Mouse (Mus musculus) retina, adult 2 months (tissue): ENCODE measurements at regions not wholly inside any gene's neighbourhood (a gene's known extent, or its start where the extent isn't known, plus 50 kb on each side); places are given as distances from the start of the nearest gene placed in this dataset.

Source experiments
- DNase-seq: peaks from one replicate; pipeline ENCODE4 v3.0.0-alpha.2; 2012; ENCODE audit warnings: low read depth, low spot score

DNA sequence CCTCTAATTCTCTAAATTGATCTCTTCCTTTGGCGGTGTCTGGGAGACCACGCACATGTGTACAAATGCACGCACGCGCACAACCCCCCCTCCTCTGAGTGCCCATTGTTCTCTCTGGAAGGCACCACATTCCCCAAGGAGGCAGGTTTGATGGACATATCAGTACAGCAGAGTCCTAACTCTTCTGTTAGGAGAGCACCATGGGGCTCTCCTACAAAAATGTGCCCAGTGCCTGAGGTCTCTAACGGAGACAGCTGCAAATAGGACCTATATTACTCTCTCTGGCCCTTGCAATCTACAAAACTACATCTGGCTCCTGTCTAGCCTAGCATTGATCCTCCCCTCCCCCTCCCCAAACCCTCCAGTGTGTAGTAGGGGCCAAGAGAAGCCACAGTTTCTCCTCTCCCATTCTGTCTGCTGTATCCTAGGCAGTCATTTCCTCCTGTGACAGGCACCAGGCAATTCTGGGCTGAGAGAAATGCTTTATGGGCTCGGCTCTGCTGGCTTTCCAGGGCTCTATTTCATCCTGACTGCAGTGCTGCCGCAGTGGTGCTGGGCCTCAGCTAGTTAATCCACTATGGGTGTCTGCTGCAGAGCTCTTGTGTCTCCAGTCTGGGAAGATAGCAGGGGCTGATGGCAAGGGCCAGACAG is 340.6 kb downstream of the Rps24 start:
- no peak for DNase-seq

DNA sequence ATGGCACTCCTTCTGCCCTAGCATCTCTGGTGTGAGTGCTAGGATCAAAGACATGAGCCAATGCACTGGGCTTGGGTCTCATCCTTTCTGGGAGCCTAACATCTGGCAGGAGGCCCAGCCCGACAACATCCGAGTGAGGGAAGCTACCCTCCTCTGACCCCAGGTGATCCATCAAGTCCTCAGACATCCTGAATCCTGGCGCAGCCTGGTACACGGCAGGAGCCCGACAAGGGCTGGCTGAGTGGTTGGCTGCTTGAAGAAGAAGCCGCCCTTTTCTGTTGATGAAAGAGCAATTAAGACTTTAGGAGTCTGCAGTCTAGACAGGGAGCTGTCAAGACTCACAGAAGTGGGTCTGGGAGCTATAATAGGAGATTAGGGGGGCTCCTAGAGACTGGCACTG is 342.1 kb downstream of the Rps24 start:
- DNase-seq = no peak

DNA sequence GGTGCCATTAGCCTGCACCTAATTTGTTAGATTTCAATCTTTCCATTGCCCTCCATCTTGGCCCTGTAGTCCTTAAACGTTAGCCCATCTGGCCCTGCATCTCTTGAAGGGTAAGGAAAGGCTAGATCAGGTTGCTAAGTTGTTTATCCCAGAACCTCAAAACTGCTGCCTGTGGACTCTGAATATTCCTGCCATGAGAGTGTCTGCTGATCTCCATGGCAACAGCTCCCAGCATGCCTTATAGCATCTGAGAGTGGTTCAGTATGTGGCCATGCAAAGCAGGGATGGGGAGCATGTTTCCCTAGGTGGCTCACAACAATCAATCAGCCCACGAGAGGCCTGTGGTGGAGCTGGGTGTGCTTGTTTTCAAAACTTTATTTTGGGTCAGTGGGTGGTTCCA is 346.3 kb downstream of the Rps24 start:
- no peak for DNase-seq

DNA sequence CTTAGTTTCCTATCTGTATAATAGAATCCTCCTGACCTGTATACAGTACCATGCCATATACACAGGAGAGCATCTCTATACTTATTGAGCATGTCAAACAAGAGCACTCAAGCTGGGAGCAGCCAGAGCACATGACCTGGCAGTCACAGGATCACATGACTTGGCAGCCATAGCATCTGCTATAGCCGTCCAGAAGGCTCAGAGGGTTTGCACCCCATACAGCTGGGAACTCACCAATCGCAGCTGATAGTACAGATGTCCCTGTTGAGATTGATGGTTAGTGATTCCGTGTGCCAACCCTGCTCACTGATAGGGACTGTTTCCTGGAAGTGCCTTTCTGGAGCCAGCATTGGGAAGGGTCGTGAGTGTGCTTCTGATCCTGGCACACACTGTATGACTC is 351.3 kb downstream of the Rps24 start:
- no peak for DNase-seq

DNA sequence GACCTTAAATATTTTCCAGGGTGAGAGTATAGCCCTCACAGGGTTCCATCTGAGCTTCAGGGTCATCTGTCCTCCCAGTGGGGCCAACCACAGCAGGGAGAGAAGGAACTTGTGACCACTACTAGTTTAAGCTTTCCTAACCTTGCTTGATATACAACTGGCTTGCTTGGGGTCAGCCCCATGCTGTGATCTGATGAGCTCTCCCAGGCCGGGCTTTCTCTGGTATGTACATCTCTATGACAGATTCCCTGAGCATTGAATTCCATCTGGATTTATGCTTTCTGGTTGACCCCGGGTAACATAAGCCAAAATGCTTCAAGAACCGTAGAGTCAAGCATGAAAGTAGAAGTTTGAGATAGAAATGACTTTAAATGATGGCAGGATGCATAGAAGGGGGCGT is 352.1 kb downstream of the Rps24 start:
- DNase-seq = no peak

DNA sequence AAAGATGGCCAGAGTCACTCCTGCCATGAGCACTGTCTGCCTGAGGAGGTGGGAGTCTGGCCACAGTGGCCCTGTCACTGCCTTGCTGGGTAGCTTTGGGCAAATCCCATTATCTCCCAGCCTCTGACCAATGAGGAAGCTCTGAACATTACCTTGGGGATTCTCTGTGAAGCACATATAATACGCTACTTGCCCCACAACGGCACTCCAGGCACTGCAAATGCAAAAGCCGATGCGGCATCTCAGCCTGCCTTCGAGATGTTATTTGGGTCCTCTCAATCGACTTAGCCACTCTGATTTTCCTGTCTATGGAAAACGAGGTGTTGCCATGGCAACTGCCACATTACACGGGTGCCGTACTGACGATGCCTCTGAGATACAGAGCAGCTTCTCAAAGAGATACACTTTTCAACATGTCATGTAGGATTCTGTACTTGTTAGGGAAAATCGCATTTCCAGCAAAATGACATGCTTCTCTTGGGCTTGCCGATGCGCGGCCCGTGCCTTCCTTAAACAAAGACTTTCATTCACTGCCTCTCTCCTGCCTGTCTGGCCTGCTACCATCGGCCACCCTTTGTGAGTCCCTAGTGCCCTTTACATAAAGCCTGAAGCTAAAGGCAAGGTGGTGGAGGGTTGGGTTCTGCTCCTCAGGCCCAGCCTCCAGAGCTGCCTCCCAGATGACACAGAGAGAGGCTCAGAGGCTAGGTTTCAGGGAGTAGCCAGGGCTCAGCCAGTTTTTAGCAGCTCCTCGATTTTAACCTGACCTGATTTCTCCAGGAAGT is 355.0 kb downstream of the Rps24 start:
- DNase-seq = peak; percentile 23

DNA sequence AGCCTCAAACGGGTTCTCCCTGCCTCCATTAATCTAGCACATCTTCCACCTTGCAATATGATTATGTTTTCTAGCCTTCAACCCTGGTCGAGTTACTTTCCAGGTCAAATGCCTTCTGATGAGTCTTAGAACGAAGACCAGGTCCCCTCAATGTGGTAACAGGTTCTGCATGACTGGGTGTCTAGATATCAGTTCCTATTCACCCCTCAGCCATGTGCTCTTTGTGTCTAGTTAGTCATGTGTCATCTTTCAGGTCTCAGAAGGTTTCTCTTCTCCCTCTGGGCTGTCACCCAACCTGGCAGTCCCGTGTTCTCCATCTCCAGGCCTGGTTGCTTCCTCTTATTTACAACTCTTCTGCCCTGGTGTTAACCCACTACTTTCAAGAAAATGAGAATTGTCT is 356.7 kb downstream of the Rps24 start:
- no peak for DNase-seq

DNA sequence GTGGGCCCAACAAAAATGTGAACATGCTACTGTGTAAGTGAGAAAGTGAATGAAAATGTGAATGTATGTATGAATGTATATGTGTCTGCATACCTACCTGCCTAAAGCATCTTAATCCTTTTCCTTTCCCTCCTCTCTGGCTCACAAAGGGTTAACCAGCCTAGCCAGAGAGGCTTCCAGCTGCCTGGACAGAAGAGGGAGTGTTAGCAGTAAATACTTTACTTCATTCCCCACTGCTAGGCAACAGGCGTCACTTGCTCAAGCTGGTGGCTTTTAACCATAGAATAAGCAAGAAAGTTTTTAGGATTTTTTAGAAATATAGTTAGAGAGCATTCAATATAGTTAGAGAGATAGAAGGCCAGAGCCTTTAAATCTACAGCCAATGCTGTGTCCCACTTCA is 363.6 kb downstream of the Rps24 start:
- no peak for DNase-seq

DNA sequence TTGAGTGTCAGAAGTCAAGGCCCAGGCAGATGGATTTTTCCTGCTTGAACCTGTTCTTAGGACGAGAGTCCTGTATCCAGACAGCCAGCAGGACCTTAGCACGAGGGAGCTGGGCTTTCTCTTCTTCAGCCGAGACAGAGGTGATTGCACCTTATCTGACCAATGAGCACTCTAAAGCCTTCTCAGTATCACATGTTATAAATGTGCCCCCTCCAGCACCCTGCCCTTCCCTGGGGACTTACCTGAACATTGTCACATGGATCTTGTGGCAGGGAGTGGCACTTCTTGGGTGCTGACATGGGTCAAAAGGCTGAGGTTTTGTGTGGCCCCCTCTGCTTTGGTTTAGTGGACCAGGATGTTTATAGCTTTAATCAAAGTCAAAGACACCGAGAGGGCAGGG is 367.5 kb downstream of the Rps24 start:
- no peak for DNase-seq

DNA sequence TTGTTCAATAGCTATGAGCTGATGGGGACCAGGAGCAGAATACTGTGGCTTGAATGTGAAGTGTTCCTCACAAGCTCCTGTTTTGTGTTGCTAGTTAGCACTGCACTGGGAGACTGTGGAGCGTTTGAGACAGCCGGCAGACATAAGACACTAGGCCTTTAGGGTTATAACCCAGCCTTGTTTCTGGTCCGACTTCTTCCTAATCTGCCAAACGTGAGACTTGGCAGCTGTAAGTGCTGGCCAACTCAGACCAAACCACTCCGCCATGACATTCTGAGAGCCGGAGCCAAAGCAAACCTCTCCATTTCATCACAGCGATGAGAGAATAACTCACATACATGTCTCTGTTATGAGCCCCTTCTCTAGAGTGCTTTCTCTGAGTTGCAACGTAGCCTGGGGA is 375.2 kb downstream of the Rps24 start:
- DNase-seq = no peak

DNA sequence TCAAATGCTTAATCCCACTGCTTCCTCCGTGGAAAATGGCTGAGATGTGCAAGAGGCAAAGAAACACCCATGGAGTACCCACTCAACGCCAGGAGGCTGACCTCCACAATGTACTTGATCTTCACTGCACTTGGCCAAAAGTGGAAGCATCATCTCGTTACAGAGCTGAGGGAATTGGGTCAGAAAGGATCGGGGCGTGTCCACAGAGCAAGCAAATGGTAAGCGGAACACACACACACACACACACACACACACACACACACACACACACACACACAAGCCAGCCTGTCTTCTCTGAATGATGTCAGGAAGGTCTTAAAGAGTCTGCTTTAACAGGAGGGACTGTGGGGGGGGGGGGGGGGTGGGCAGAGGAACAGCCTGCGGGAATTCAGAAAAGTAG is 375.7 kb downstream of the Rps24 start:
- DNase-seq = no peak

DNA sequence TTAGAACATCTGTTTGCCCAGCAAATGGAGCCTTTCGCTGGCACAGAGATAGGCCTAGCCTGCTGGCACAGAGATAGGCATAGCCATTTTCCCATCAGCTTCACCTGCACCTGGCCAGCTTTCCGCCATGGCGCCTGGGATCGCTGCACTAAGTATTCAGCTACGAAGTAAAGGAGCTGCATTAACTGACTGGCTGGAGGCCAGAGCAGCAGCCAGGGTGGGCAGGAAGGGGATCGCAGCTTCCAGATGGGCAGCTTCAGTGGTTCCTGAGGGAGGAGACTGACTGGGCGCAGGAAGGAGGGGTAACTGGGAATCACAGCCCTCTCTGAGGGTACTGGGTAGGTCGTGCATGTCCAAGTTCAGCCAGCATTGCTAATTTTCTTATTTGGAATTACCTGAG is 376.2 kb downstream of the Rps24 start:
- DNase-seq = no peak

DNA sequence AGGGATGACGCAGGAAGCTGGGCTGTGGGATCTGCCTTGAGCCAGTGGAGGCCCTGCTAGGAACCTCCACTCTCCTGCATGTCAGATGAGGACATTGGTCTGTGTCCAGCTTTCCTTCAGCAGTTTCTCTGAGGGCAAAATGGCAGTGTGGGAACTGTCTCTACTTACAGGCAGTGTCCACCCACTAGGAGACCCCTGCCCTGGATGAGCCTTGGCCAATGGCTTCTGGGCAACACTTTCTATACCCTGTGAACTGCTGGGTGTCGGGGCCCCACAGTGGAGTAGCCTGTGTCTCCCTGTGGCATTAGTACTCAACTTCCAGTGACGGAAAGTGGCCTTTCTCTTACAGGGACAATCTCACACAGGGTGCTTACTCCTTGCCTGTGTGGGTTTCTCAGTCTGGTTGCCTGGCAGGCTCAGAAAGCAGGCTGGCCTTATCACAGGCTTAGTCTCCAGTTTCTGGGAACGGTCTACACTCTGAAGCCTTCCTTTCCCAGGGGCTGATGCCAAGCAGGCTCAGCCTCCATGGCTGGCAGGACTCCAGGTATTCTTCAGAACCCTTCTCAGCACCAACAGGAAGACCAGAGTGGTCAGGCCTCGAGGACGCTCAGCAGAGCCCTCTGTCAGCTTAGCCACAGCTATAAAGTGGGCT is 378.8 kb downstream of the Rps24 start:
- no peak for DNase-seq

DNA sequence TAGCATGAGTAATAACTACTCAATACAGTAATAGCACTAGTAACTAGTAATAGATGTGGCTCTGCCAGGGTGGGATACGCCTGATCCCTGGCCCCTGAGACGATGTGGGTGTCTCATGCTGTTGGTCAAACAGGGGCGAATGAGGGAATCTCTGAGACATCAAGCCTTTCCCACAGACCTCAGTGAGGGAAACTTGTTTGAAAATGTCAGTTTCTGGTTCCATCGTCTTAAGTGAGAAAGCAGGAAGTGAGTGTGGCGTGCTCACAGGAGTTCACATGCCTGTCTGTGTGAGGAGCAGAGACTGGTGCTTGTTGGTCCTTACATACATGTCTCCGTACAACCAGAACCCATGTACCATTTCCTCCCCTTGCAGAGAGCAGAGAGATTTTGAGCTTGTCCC is 380.9 kb downstream of the Rps24 start:
- no peak for DNase-seq

DNA sequence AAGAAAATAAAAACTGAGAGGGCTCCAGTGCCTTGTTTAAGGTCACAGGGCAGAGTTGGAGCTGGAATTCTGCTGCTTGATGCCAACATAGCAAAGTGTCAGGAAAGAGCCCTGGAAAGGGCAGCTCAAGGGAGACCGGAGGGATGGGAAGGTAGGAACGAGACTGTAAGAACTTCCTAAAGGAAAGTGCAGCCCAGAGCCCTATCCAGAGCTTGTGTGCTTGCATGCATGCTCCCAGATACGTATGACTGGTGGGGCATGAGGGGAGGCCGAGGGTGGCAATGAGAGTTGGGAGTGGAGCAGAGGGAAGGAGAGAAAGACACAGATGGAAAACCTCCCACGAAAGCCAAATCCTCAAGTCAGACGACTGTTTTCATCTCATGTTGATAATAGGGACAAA is 381.8 kb downstream of the Rps24 start:
- DNase-seq = no peak

DNA sequence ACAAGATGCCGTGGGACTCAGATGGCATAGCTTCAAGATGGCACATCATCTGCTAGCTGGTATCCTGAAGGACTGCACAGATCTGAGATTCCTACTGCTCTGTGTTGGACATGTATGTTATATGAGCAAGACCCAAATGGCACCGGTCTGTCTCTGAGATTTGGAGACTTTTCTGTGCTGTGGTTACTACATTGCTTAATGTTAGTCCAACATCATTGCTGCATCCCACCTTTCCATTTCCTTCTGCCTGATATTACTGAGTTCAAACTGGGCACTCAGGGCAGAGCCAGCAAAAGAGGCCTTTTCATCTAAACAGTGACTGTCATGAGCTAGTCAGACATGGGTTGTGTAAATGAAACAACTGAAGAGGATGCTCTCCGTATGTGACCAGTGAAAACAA is 383.3 kb downstream of the Rps24 start:
- DNase-seq = no peak

DNA sequence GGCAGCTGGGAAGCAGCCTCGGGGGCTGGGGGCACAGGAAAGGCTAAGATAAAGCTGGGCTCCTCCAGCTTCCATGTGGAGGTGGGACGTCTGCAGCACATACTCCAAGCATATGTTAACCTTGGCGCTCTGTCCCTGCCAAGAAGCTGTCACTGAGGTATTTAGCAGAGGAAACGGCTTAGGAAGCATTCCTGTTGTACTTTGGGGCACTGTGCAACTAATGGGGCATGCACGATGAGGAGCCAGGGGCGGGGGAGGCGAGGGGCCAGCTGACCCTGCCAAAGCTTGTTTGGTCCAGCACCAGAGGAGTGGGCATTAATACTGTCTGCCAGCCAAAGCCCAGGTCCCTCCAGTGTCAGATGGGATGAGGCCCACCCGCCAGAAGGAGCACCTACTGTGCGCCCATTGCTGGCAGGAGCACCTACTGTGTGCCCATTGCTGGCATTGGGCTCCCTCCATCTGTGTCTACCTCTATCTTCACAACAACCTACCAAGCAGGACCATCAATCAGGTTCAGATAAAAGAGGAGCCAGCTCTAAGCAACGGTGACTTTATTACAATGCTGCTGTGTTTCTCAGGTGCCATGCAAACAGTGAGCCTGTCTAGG is 384.6 kb downstream of the Rps24 start:
- DNase-seq = no peak

DNA sequence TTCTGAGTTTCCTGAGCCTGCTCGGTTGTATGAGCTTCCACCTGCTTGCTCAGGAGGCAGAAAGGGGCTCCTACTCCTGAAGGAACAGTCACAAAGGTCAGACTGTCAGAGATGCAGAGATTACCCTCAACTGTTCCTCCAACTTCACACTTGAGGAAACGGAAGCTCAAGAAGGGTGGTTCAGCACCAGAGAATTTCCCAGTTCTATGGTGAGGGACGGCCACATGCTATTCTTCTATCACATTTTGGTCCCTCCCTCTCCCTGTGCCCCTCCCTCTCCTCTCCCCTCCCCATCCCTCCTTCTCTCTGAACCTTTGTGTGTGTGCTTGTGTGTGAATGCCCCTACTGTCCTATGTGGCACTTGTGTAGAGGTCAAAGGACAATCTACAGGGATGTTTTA is 386.0 kb downstream of the Rps24 start:
- no peak for DNase-seq

DNA sequence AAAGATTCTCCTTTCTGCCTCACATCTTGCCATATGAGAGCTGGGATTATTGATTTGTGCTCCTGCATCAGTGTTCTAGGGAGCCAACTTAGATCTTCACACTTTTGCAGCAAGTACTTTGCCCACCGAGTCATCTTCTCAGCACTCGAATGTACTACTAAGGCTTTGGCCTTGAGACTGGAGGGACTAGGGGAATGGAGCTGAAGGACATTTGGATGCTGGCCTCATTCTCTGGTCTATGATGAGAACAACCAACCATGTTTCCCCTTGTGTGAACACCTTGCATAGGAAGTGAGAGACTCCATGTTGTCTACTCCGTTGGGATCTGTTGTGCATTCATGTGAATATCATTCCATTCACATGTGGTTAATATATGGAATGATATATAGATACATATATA is 386.5 kb downstream of the Rps24 start:
- DNase-seq = no peak

DNA sequence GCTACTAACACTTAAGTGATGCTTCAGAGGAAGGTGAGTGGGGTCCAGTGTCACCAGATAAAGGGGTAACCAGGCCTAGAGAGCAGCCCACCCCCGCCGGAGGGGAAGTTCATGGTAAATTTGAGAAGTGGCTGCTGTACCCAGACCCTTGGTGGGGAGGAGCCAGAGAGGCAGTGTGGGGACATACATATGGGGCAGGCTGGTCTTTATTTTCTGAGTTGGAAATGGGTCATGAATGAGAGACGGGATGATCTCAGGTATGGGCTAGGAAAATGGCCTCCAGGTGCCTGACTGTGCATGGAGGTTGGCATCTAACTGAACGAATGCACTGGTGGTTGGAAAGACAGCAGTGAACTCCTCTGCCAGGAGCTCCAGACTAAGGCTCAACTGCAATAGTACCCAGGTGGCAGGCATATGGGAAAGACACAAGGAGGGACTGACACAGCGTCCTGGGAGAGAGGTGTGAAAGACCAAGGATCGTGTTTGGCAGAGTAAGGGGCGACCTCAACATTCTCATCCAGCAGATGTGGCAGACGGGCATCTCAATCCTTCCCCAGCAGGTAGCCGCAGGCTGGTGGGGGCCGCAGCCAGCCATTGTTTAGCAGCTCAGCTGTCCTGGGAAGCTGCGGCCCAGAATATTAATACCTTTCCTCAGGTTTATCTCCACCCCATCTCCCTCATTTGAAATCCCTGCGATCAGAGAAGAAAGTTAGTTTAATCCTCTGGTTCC is 387.7 kb downstream of the Rps24 start:
- no peak for DNase-seq

DNA sequence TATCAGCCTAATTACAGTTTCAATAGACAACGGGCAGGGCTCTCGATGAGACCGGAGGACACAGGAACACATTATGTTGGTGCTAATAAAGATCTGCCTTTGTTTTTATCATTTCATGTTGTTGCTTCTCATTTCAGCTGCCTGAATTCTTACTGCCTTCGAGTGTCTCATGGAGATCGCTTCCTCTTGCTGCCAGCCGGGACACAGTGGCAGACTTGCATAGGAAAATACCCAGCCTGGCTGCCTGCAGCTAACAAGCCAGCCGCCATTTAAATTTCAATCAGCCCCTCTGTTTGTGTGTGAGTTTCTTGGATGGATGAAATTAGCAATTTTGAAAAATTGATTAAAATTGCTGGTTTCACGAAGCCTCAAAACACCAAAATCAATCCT is 388.2 kb downstream of the Rps24 start:
- DNase-seq = no peak

DNA sequence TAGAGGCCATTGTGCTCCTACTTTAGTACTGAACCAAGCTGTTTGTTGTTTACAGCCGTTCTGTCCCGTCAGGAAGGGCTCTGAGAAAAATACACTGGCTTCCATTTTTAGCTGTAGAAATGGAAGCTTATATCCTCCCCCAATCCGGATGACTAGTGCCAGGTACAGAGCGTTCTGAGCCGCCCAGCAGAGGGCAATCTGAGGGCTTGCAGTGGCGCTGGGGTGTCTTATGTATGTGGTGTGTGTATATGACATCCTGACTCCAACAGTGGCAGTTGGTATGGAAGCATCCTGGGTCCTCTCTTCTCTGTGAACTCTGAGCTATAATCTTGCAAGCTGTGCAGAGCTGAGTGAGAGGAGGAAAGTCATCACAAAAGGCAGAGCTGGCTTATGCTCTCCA is 389.0 kb downstream of the Rps24 start:
- DNase-seq = no peak
